Mouse (Mus musculus): ENCODE measurements around the gene Kel. TPM values are rescaled to one million over a fixed set of nuclear protein-coding genes. Genes with fewer than 3 reads are reported as not detected.

Gene Kel
- polyA plus RNA-seq, 1 experiment, result 1.00 TPM

- Histone ChIP-seq H3K27ac (ENCODE audit: control insufficient read depth, insufficient read depth, low read length) (no peak overlapping the region), H3K4me3 (ENCODE audit: control insufficient read depth, insufficient read depth, low read length) (no peak overlapping the region), H3K36me3 (ENCODE audit: control insufficient read depth, insufficient read depth, low read length) (no peaks in the 10 kb centered on the region), H3K27me3 (ENCODE audit: control insufficient read depth, insufficient read depth, low read length) (no peaks in the 10 kb centered on the region), H3K4me1 (replicated peaks; ENCODE audit: control insufficient read depth, insufficient read depth, low read length) (no peaks in the 10 kb centered on the region)
- WGBS, result 82% methylated on average over 1 of the region's 1 CpGs
- TF ChIP-seq POLR2A (IDR thresholded peaks at IDR 0.05; ENCODE audit: control insufficient read depth, extremely low read depth, insufficient read depth, low read length, poor library complexity) (no peak), CTCF (IDR thresholded peaks at IDR 0.05; ENCODE audit: borderline replicate concordance, control insufficient read depth, extremely low read depth, insufficient read depth, low read length, poor library complexity) (no peak)
- DNase-seq, result no peak
These were observed 6.1 kb upstream of the Kel start for GRCm38 (mm10) chr6:41710281-41710680.

GRCm38 (mm10) chr6:41706275-41706674 lies 2.1 kb upstream of the Kel start:
- Histone ChIP-seq H3K4me3 (ENCODE audit: control insufficient read depth, insufficient read depth, low read length) (no peak overlapping the region), H3K27me3 (ENCODE audit: control insufficient read depth, insufficient read depth, low read length) (no peaks in the 10 kb centered on the region), H3K4me1 (replicated peaks; ENCODE audit: control insufficient read depth, insufficient read depth, low read length) (no peaks in the 10 kb centered on the region), H3K27ac (ENCODE audit: control insufficient read depth, insufficient read depth, low read length) (no peak overlapping the region), H3K36me3 (ENCODE audit: control insufficient read depth, insufficient read depth, low read length) (no peaks in the 10 kb centered on the region)
- no peak for TF ChIP-seq CTCF (IDR thresholded peaks at IDR 0.05; ENCODE audit: borderline replicate concordance, control insufficient read depth, extremely low read depth, insufficient read depth, low read length, poor library complexity)
- no peak for TF ChIP-seq POLR2A (IDR thresholded peaks at IDR 0.05; ENCODE audit: control insufficient read depth, extremely low read depth, insufficient read depth, low read length, poor library complexity)
- DNase-seq, result no peak
- WGBS, result 95% methylated on average over 7 of the region's 7 CpGs

- peak; percentile 59 for DNase-seq
- Histone ChIP-seq H3K27me3 (ENCODE audit: control insufficient read depth, insufficient read depth, low read length) (no peaks in the 10 kb centered on the region), H3K36me3 (ENCODE audit: control insufficient read depth, insufficient read depth, low read length) (no peaks in the 10 kb centered on the region), H3K27ac (ENCODE audit: control insufficient read depth, insufficient read depth, low read length) (no peak overlapping the region), H3K4me1 (replicated peaks; ENCODE audit: control insufficient read depth, insufficient read depth, low read length) (peaks cover 5% of the 10 kb centered on the region), H3K4me3 (ENCODE audit: control insufficient read depth, insufficient read depth, low read length) (no peak overlapping the region)
- TF ChIP-seq POLR2A (IDR thresholded peaks at IDR 0.05; ENCODE audit: control insufficient read depth, extremely low read depth, insufficient read depth, low read length, poor library complexity) (no peak), CTCF (IDR thresholded peaks at IDR 0.05; ENCODE audit: borderline replicate concordance, control insufficient read depth, extremely low read depth, insufficient read depth, low read length, poor library complexity) (no peak)
- 87% methylated on average over 2 of the region's 2 CpGs for WGBS
These were observed 1.2 kb downstream of the Kel start for GRCm38 (mm10) chr6:41702928-41703327.

GRCm38 (mm10) chr6:41701245-41701644 lies 2.9 kb downstream of the Kel start:
- TF ChIP-seq POLR2A (IDR thresholded peaks at IDR 0.05; ENCODE audit: control insufficient read depth, extremely low read depth, insufficient read depth, low read length, poor library complexity) (no peak), CTCF (IDR thresholded peaks at IDR 0.05; ENCODE audit: borderline replicate concordance, control insufficient read depth, extremely low read depth, insufficient read depth, low read length, poor library complexity) (no peak)

GRCm38 (mm10) chr6:41694407-41694806 lies 9.7 kb downstream of the Kel start:
- WGBS, result 84% methylated on average over 1 of the region's 1 CpGs
- peaks cover 5% of the 10 kb centered on the region for H3K4me1 ChIP-seq (replicated peaks; ENCODE audit: control insufficient read depth, insufficient read depth, low read length)
- DNase-seq, result no peak
- no peaks in the 10 kb centered on the region for H3K27me3 ChIP-seq (ENCODE audit: control insufficient read depth, insufficient read depth, low read length)
- no peak overlapping the region for H3K27ac ChIP-seq (ENCODE audit: control insufficient read depth, insufficient read depth, low read length)
- no peak for TF ChIP-seq POLR2A (IDR thresholded peaks at IDR 0.05; ENCODE audit: control insufficient read depth, extremely low read depth, insufficient read depth, low read length, poor library complexity)
- TF ChIP-seq CTCF (IDR thresholded peaks at IDR 0.05; ENCODE audit: borderline replicate concordance, control insufficient read depth, extremely low read depth, insufficient read depth, low read length, poor library complexity), result no peak
- H3K36me3 ChIP-seq (ENCODE audit: control insufficient read depth, insufficient read depth, low read length), result no peaks in the 10 kb centered on the region
- H3K4me3 ChIP-seq (ENCODE audit: control insufficient read depth, insufficient read depth, low read length), result no peak overlapping the region

More at GRCm38 (mm10) chr6:41701245-41701644, 2.9 kb downstream of the Kel start:
- peaks cover 5% of the 10 kb centered on the region for H3K4me1 ChIP-seq (replicated peaks; ENCODE audit: control insufficient read depth, insufficient read depth, low read length)
- no peak for DNase-seq
- H3K4me3 ChIP-seq (ENCODE audit: control insufficient read depth, insufficient read depth, low read length), result no peak overlapping the region
- H3K27me3 ChIP-seq (ENCODE audit: control insufficient read depth, insufficient read depth, low read length), result no peaks in the 10 kb centered on the region
- WGBS, result 48% methylated on average over 1 of the region's 1 CpGs
- H3K36me3 ChIP-seq (ENCODE audit: control insufficient read depth, insufficient read depth, low read length), result no peaks in the 10 kb centered on the region
- no peak overlapping the region for H3K27ac ChIP-seq (ENCODE audit: control insufficient read depth, insufficient read depth, low read length)

GRCm38 (mm10) chr6:41692200-41692599 lies 11.9 kb downstream of the Kel start:
- H3K36me3 ChIP-seq (ENCODE audit: control insufficient read depth, insufficient read depth, low read length), result no peaks in the 10 kb centered on the region
- TF ChIP-seq CTCF (IDR thresholded peaks at IDR 0.05; ENCODE audit: borderline replicate concordance, control insufficient read depth, extremely low read depth, insufficient read depth, low read length, poor library complexity) (no peak), POLR2A (IDR thresholded peaks at IDR 0.05; ENCODE audit: control insufficient read depth, extremely low read depth, insufficient read depth, low read length, poor library complexity) (no peak)
- H3K4me1 ChIP-seq (replicated peaks; ENCODE audit: control insufficient read depth, insufficient read depth, low read length), result no peaks in the 10 kb centered on the region
- DNase-seq, result no peak
- H3K27me3 ChIP-seq (ENCODE audit: control insufficient read depth, insufficient read depth, low read length), result no peaks in the 10 kb centered on the region
- no peak overlapping the region for H3K27ac ChIP-seq (ENCODE audit: control insufficient read depth, insufficient read depth, low read length)
- no peak overlapping the region for H3K4me3 ChIP-seq (ENCODE audit: control insufficient read depth, insufficient read depth, low read length)

DNA sequence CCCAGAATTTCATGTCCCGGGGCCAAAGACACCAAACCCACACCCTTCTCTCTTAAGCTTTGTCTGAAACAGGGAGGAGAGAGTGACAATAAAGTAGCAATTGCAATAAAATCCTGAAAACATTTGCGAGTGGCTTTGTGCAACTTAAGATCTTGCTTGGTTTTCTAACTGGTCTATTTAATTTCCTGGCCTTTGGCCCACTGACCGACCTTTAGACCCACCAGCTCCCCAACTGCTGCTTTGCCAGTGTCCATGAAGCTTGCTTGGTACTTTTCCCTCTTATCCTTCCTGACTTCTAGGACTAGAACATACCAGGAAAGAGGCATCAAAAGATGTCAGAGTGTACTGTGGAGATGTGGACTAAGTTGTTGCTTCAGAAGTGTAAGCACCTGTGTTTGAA lies 18.5 kb downstream of the Kel start:
- Histone ChIP-seq H3K27ac (ENCODE audit: control insufficient read depth, insufficient read depth, low read length) (no peak overlapping the region), H3K27me3 (ENCODE audit: control insufficient read depth, insufficient read depth, low read length) (no peaks in the 10 kb centered on the region), H3K36me3 (ENCODE audit: control insufficient read depth, insufficient read depth, low read length) (no peaks in the 10 kb centered on the region), H3K4me3 (ENCODE audit: control insufficient read depth, insufficient read depth, low read length) (no peak overlapping the region), H3K4me1 (replicated peaks; ENCODE audit: control insufficient read depth, insufficient read depth, low read length) (no peaks in the 10 kb centered on the region; the same call in 1 of the 2 replicates)
- DNase-seq, result no peak
- TF ChIP-seq CTCF (IDR thresholded peaks at IDR 0.05; ENCODE audit: borderline replicate concordance, control insufficient read depth, extremely low read depth, insufficient read depth, low read length, poor library complexity) (no peak), POLR2A (IDR thresholded peaks at IDR 0.05; ENCODE audit: control insufficient read depth, extremely low read depth, insufficient read depth, low read length, poor library complexity) (no peak)
- WGBS, result 95% methylated on average over 3 of the region's 3 CpGs
